Mouse (Mus musculus): ENCODE data around the gene Gnmt. TPM values are rescaled to one million over a fixed set of nuclear protein-coding genes. Genes with fewer than 3 reads are reported as not detected.

Gene Gnmt
- polyA plus RNA-seq, 1 experiment from 2014 or later = 1.6 TPM

DNA sequence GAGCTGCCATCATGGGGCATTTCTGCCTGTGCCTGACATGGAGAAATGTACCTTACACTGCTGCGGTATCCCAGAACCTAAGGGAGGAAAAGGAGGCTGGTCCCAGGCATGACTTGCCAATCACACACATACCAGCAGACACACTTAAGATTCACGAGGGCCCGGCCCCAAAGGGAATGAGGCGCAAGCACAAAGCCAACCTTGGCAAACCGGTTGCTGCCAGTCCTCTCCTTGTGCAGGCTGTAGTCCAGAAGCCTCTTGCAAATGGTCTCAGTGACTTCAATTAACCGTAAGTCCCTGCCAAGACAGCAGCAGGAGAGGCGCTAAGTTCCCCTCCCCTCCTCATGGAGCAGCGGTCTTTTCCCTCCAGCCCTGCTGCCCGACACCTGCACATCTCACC lies 14.0 kb upstream of the Gnmt start:
- Histone ChIP-seq H3K9ac (ENCODE audit: low read length) (no peak overlapping the region), H3K27ac (replicated peaks in 1 of 2; ENCODE audit: control insufficient read depth in 1 of 2, insufficient read depth in 1 of 2, low read depth in 2 of 2, low read length in 2 of 2) (no peak overlapping the region), H3K36me3 (ENCODE audit: control insufficient read depth, insufficient read depth, low read length) (peaks cover 49% of the 10 kb centered on the region), H3K27me3 (ENCODE audit: control insufficient read depth, insufficient read depth, low read length) (no peaks in the 10 kb centered on the region), H3K4me3 (ENCODE audit: control insufficient read depth in 1 of 2, insufficient read depth in 1 of 2, low read depth in 1 of 2, low read length in 2 of 2) (no peak overlapping the region), H3K4me1 (ENCODE audit: control insufficient read depth in 2 of 2, insufficient read depth in 2 of 2, low read length in 2 of 2) (no peaks in the 10 kb centered on the region), H3K9me3 (ENCODE audit: control insufficient read depth, low read length) (no peaks in the 10 kb centered on the region), H3K4me2 (ENCODE audit: low read length) (no peak overlapping the region)
- 90% methylated on average over 9 of the region's 9 CpGs for WGBS
- no peak for ATAC-seq (ENCODE audit: insufficient number of reproducible peaks, insufficient read depth, low FRiP score, low read depth)

DNA sequence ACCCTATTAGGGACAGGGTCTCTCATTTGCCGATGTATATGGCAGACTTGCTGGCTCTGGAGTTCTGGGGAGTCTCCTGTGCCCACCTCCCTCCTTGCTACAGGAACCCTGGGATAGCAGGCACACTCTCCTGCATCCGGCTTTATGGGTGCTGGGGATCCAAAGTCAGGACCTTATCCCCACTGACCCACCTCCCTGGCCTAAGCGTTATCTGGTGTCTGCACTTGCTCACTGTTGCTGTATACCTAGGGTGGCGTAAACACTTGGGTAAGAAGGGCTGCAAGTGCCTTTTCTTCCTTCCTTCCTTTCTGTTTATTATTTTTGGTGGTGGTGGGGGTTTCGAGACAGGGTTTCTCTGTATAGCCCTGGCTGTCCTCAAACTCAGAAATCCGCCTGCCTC lies 12.3 kb upstream of the Gnmt start:
- H3K27me3 ChIP-seq (ENCODE audit: control insufficient read depth, insufficient read depth, low read length) = no peaks in the 10 kb centered on the region
- no peak overlapping the region for H3K4me3 ChIP-seq (ENCODE audit: control insufficient read depth in 1 of 2, insufficient read depth in 1 of 2, low read depth in 1 of 2, low read length in 2 of 2)
- peaks cover 46% of the 10 kb centered on the region for H3K36me3 ChIP-seq (ENCODE audit: control insufficient read depth, insufficient read depth, low read length)
- H3K27ac ChIP-seq (replicated peaks in 1 of 2; ENCODE audit: control insufficient read depth in 1 of 2, insufficient read depth in 1 of 2, low read depth in 2 of 2, low read length in 2 of 2) = no peak overlapping the region
- 88% methylated on average over 6 of the region's 6 CpGs for WGBS
- no peaks in the 10 kb centered on the region for H3K9me3 ChIP-seq (ENCODE audit: control insufficient read depth, low read length)
- ATAC-seq (ENCODE audit: insufficient number of reproducible peaks, insufficient read depth, low FRiP score, low read depth) = no peak
- no peak overlapping the region for H3K9ac ChIP-seq (ENCODE audit: low read length)
- no peak overlapping the region for H3K4me2 ChIP-seq (ENCODE audit: low read length)
- no peaks in the 10 kb centered on the region for H3K4me1 ChIP-seq (ENCODE audit: control insufficient read depth in 2 of 2, insufficient read depth in 2 of 2, low read length in 2 of 2)

DNA sequence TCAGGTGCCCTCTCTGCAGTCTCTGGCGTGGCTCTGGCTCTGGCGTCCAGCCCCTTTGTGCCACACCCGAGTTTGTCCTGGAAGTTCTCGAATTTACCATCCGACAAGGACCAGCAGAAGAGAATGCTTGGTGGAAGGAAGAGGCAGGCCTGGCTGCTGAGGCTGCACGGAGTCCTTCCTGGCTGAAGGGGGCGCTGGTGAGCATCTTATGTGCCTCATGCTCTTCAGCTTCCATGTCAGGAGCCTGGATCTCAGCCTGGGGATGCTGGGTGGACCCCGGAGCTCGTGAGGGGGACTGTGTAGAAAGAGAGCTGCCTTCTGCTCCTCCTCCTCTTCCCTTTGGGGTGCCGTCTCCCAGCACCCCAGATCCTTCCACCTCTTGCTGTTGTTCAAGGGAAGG lies 7.2 kb upstream of the Gnmt start:
- peaks cover 18% of the 10 kb centered on the region for H3K36me3 ChIP-seq (ENCODE audit: control insufficient read depth, insufficient read depth, low read length)
- no peak overlapping the region for H3K9ac ChIP-seq (ENCODE audit: low read length)
- 62% methylated on average over 10 of the region's 10 CpGs for WGBS
- no peak overlapping the region for H3K4me3 ChIP-seq (ENCODE audit: control insufficient read depth in 1 of 2, insufficient read depth in 1 of 2, low read depth in 1 of 2, low read length in 2 of 2)
- H3K9me3 ChIP-seq (ENCODE audit: control insufficient read depth, low read length) = no peaks in the 10 kb centered on the region
- no peaks in the 10 kb centered on the region for H3K27me3 ChIP-seq (ENCODE audit: control insufficient read depth, insufficient read depth, low read length)
- no peaks in the 10 kb centered on the region for H3K4me1 ChIP-seq (ENCODE audit: control insufficient read depth in 2 of 2, insufficient read depth in 2 of 2, low read length in 2 of 2)
- no peak overlapping the region for H3K27ac ChIP-seq (replicated peaks in 1 of 2; ENCODE audit: control insufficient read depth in 1 of 2, insufficient read depth in 1 of 2, low read depth in 2 of 2, low read length in 2 of 2)
- H3K4me2 ChIP-seq (ENCODE audit: low read length) = no peak overlapping the region
- ATAC-seq (ENCODE audit: insufficient number of reproducible peaks, insufficient read depth, low FRiP score, low read depth) = no peak

DNA sequence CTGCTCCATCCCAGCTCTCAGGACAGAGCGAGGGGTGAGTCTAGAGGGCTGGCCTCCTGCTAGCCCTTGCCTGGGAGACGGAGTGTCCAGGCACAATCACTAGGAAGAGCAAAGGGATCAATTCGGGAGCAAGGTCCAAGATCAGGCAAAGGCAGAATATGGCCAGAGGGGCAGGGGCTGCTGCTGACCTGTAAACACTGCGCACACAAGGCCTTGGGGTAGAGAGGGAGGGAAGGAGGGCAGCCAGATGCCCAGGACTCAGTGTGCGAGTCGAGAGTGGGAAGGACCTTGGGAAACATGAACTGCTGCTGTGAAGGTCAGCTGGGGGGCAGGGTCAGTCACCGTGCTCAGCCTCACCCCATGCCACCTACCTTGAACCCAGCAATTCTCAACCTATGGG lies 6.3 kb upstream of the Gnmt start:
- Histone ChIP-seq H3K4me2 (ENCODE audit: low read length) (no peak overlapping the region), H3K27ac (replicated peaks in 1 of 2; ENCODE audit: control insufficient read depth in 1 of 2, insufficient read depth in 1 of 2, low read depth in 2 of 2, low read length in 2 of 2) (no peak overlapping the region), H3K4me1 (ENCODE audit: control insufficient read depth in 2 of 2, insufficient read depth in 2 of 2, low read length in 2 of 2) (no peaks in the 10 kb centered on the region), H3K36me3 (ENCODE audit: control insufficient read depth, insufficient read depth, low read length) (peaks cover 16% of the 10 kb centered on the region), H3K27me3 (ENCODE audit: control insufficient read depth, insufficient read depth, low read length) (no peaks in the 10 kb centered on the region), H3K4me3 (ENCODE audit: control insufficient read depth in 1 of 2, insufficient read depth in 1 of 2, low read depth in 1 of 2, low read length in 2 of 2) (no peak overlapping the region), H3K9me3 (ENCODE audit: control insufficient read depth, low read length) (no peaks in the 10 kb centered on the region), H3K9ac (ENCODE audit: low read length) (no peak overlapping the region)
- ATAC-seq (ENCODE audit: insufficient number of reproducible peaks, insufficient read depth, low FRiP score, low read depth) = no peak
- WGBS = 88% methylated on average over 7 of the region's 7 CpGs

DNA sequence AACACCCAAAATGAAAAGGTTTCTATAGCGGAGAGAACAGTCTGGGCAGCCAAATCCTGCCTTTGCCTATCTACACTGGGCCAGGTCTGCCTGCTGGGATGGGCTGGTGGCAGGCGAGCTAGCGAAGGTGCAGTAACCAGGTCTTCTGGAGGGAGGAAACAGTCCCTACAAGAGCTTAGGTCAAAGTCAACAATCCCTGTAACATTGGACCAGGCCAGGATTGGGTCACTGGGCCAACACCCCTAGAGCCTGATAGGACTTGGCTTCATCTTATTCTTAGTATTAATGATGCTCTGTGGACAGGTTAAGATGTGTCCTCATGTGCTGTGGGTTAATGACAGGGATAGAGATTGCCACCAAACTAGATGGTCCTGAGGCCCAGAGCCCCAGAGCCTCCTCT lies 5.1 kb upstream of the Gnmt start:
- Histone ChIP-seq H3K9ac (ENCODE audit: low read length) (no peak overlapping the region), H3K4me3 (ENCODE audit: control insufficient read depth in 1 of 2, insufficient read depth in 1 of 2, low read depth in 1 of 2, low read length in 2 of 2) (no peak overlapping the region), H3K4me2 (ENCODE audit: low read length) (no peak overlapping the region), H3K27ac (replicated peaks in 1 of 2; ENCODE audit: control insufficient read depth in 1 of 2, insufficient read depth in 1 of 2, low read depth in 2 of 2, low read length in 2 of 2) (no peak overlapping the region), H3K9me3 (ENCODE audit: control insufficient read depth, low read length) (no peaks in the 10 kb centered on the region), H3K27me3 (ENCODE audit: control insufficient read depth, insufficient read depth, low read length) (peaks cover 4% of the 10 kb centered on the region; the same call in 1 of the 2 replicates), H3K4me1 (ENCODE audit: control insufficient read depth in 2 of 2, insufficient read depth in 2 of 2, low read length in 2 of 2) (0 out of 4 replicates have a peak, but pooled peaks cover 0 to 1% of the 10 kb centered on the region in 2 experiments), H3K36me3 (ENCODE audit: control insufficient read depth, insufficient read depth, low read length) (peaks cover 16% of the 10 kb centered on the region)
- ATAC-seq (ENCODE audit: insufficient number of reproducible peaks, insufficient read depth, low FRiP score, low read depth) = no peak
- WGBS = 92% methylated on average over 3 of the region's 3 CpGs

DNA sequence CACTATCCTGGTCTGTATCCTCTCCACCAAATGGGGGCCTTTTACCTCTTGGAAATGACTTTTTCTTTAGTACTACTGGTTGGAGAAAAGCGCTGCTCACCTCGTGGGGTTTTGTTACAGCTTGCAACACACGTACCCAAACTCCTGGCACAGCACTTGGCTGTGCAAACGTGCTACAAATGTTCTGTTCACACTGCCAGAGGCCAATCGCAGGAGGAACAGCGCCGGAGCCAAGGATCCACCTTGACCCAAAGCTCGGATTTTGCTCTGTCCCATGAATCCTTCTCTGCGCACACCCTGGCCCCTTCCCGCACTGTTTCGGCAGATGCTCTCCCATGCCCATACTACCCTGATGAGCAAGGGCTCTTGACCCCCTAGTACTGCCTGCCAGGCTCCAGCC lies 472 bp downstream of the Gnmt start:
- H3K9ac ChIP-seq (ENCODE audit: low read length) = peak overlapping the region; percentile 34; the same call in 1 of the 2 replicates
- H3K9me3 ChIP-seq (ENCODE audit: control insufficient read depth, low read length) = no peaks in the 10 kb centered on the region
- no peak overlapping the region for H3K4me3 ChIP-seq (ENCODE audit: control insufficient read depth in 1 of 2, insufficient read depth in 1 of 2, low read depth in 1 of 2, low read length in 2 of 2)
- peaks cover 18% of the 10 kb centered on the region for H3K27me3 ChIP-seq (ENCODE audit: control insufficient read depth, insufficient read depth, low read length)
- H3K36me3 ChIP-seq (ENCODE audit: control insufficient read depth, insufficient read depth, low read length) = peaks cover 8% of the 10 kb centered on the region
- H3K27ac ChIP-seq (replicated peaks in 1 of 2; ENCODE audit: control insufficient read depth in 1 of 2, insufficient read depth in 1 of 2, low read depth in 2 of 2, low read length in 2 of 2) = no peak overlapping the region
- peaks cover 7 to 23% of the 10 kb centered on the region in 2 experiments; a peak in 3 of 4 replicates for H3K4me1 ChIP-seq (ENCODE audit: control insufficient read depth in 2 of 2, insufficient read depth in 2 of 2, low read length in 2 of 2)
- 48% methylated on average over 11 of the region's 11 CpGs for WGBS
- peak overlapping the region; percentile 44; the same call in 1 of the 2 replicates for H3K4me2 ChIP-seq (ENCODE audit: low read length)
- no peak for ATAC-seq (ENCODE audit: insufficient number of reproducible peaks, insufficient read depth, low FRiP score, low read depth)

DNA sequence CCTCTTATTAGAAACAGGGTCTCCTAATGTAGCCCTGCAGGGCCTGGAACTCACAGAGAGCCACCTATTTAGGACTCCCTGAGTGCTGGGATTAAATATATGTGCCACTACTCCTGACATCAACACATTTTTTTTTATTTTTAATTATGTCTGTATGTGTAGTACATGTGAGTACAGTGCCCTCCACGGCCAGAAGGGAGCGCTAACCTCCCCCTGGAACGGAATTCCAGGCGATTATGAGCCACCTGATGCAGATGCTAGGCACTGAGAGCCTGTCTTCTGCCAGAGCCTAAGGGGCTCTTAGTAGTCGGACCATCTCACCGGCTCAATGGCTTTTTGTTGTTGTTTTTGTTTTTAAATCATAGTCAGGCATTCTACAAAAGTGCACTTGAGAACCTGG lies 947 bp downstream of the Gnmt start:
- H3K4me2 ChIP-seq (ENCODE audit: low read length) = no peak overlapping the region
- no peak overlapping the region for H3K27ac ChIP-seq (replicated peaks in 1 of 2; ENCODE audit: control insufficient read depth in 1 of 2, insufficient read depth in 1 of 2, low read depth in 2 of 2, low read length in 2 of 2)
- H3K36me3 ChIP-seq (ENCODE audit: control insufficient read depth, insufficient read depth, low read length) = peaks cover 12% of the 10 kb centered on the region
- WGBS = 36% methylated on average over 6 of the region's 6 CpGs
- no peak overlapping the region for H3K4me3 ChIP-seq (ENCODE audit: control insufficient read depth in 1 of 2, insufficient read depth in 1 of 2, low read depth in 1 of 2, low read length in 2 of 2)
- H3K9ac ChIP-seq (ENCODE audit: low read length) = no peak overlapping the region
- ATAC-seq (ENCODE audit: insufficient number of reproducible peaks, insufficient read depth, low FRiP score, low read depth) = no peak
- peaks cover 18% of the 10 kb centered on the region for H3K27me3 ChIP-seq (ENCODE audit: control insufficient read depth, insufficient read depth, low read length)
- no peaks in the 10 kb centered on the region for H3K9me3 ChIP-seq (ENCODE audit: control insufficient read depth, low read length)
- H3K4me1 ChIP-seq (ENCODE audit: control insufficient read depth in 2 of 2, insufficient read depth in 2 of 2, low read length in 2 of 2) = peaks cover 7 to 23% of the 10 kb centered on the region in 2 experiments; a peak in 3 of 4 replicates

DNA sequence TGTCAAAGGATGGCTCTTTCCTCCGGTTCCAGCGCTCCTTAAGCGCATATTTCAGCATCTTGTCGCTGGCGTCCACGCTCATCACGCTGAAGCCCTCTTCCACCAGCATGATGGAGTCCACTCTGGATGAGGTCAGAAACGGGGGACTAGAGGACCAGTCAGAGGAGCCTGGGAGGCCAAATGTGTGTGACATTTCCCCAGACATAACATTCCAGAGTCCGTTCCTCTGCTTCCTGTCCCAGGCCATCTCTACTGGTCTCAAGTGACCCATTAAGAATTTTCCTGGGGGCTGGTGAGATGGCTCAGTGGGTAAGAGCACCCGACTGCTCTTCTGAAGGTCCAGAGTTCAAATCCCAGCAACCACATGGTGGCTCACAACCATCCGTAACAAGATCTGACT lies 1.7 kb downstream of the Gnmt start:
- WGBS = 85% methylated on average over 11 of the region's 11 CpGs

More for the DNA sequence above, 1.7 kb downstream of the Gnmt start:
- Histone ChIP-seq H3K27ac (replicated peaks in 1 of 2; ENCODE audit: control insufficient read depth in 1 of 2, insufficient read depth in 1 of 2, low read depth in 2 of 2, low read length in 2 of 2) (no peak overlapping the region), H3K27me3 (ENCODE audit: control insufficient read depth, insufficient read depth, low read length) (peaks cover 18% of the 10 kb centered on the region), H3K4me2 (ENCODE audit: low read length) (no peak overlapping the region), H3K9ac (ENCODE audit: low read length) (no peak overlapping the region), H3K4me1 (ENCODE audit: control insufficient read depth in 2 of 2, insufficient read depth in 2 of 2, low read length in 2 of 2) (peaks cover 7 to 23% of the 10 kb centered on the region in 2 experiments; a peak in 3 of 4 replicates), H3K9me3 (ENCODE audit: control insufficient read depth, low read length) (no peaks in the 10 kb centered on the region), H3K4me3 (ENCODE audit: control insufficient read depth in 1 of 2, insufficient read depth in 1 of 2, low read depth in 1 of 2, low read length in 2 of 2) (no peak overlapping the region), H3K36me3 (ENCODE audit: control insufficient read depth, insufficient read depth, low read length) (peaks cover 16% of the 10 kb centered on the region)
- ATAC-seq (ENCODE audit: insufficient number of reproducible peaks, insufficient read depth, low FRiP score, low read depth) = no peak
